Mouse (Mus musculus) heart, embryonic 14.5 days (tissue): Measurements from ENCODE around the gene Kirrel3. TPM values are rescaled to one million over a fixed set of nuclear protein-coding genes. Genes with fewer than 3 reads are reported as not detected.

Source experiments
- ATAC-seq: fragments of 200-750 bp; cut with Nextera tagmentation; 2 replicates; pipeline ENCODE4 v1.8.0; 2017; ENCODE audit warnings: low read depth, moderate TSS enrichment; ENCODE audit not compliant: insufficient number of reproducible peaks, insufficient read depth, low FRiP score
- H3K27ac ChIP-seq, 2 experiments: fragments of 200-500 bp in 1 of 2; fragments of 300-500 bp in 1 of 2; sonication (generic) in 1 of 2; replicated peaks in 1 of 2; 2 replicates each; pipeline ENCODE4 v1.5.1; 2012 to 2014; ENCODE audit warnings: low read depth in 2 of 2, low read length in 2 of 2, control low read depth in 1 of 2, mild to moderate bottlenecking in 1 of 2, mixed read lengths in 1 of 2; ENCODE audit not compliant: control insufficient read depth in 1 of 2, insufficient read depth in 1 of 2
- H3K27me3 ChIP-seq: fragments of 300-500 bp; sonication (generic); 2 replicates; pipeline ENCODE4 v1.6.1; 2014; ENCODE audit warnings: mild to moderate bottlenecking, low read length, control low read depth; ENCODE audit not compliant: control insufficient read depth, insufficient read depth
- H3K36me3 ChIP-seq: fragments of 300-500 bp; sonication (generic); 2 replicates; pipeline ENCODE4 v1.6.1; 2014; ENCODE audit warnings: mild to moderate bottlenecking, control low read depth, low read length, mixed read lengths; ENCODE audit not compliant: control insufficient read depth, insufficient read depth
- H3K4me1 ChIP-seq, 2 experiments: fragments of 200-500 bp in 1 of 2; fragments of 300-500 bp in 1 of 2; sonication (generic) in 1 of 2; 2 replicates each; pipeline ENCODE4 v1.6.1; 2012 to 2014; ENCODE audit warnings: low read length in 2 of 2, control low read depth in 1 of 2, mixed read lengths in 1 of 2; ENCODE audit not compliant: control insufficient read depth in 2 of 2, insufficient read depth in 2 of 2
- H3K4me2 ChIP-seq: fragments of 300-500 bp; sonication (generic); 2 replicates; pipeline ENCODE4 v1.6.1; 2014; ENCODE audit warnings: mild to moderate bottlenecking, low read length
- H3K4me3 ChIP-seq, 2 experiments: fragments of 200-500 bp in 1 of 2; fragments of 300-500 bp in 1 of 2; sonication (generic) in 1 of 2; 2 replicates each; pipeline ENCODE4 v1.5.1; 2012 to 2014; ENCODE audit warnings: low read length in 2 of 2, mild to moderate bottlenecking in 2 of 2, control low read depth in 1 of 2, low read depth in 1 of 2, moderate library complexity in 1 of 2; ENCODE audit not compliant: control insufficient read depth in 1 of 2, insufficient read depth in 1 of 2
- H3K9ac ChIP-seq: fragments of 300-500 bp; sonication (generic); 2 replicates; pipeline ENCODE4 v1.6.1; 2014; ENCODE audit warnings: mild to moderate bottlenecking, low read length
- H3K9me3 ChIP-seq: fragments of 300-500 bp; sonication (generic); 2 replicates; pipeline ENCODE4 v1.6.1; 2016; ENCODE audit warnings: low read length, control low read depth; ENCODE audit not compliant: control insufficient read depth
- WGBS: fragments of 180-500 bp; shearing (Covaris S2); extraction: QIAGEN DNeasy Blood & Tissue Kit; methylation state at CpG from one replicate; pipeline ENCODE4 v1.1.7; 2014; 5-methylcytosine and 5-hydroxymethylcytosine counted together
- polyA plus RNA-seq: library from polyadenylated mRNA; unstranded; fragments of >200 nt; fragmentation: Nextera tagmentation; extraction: Ambion mirVana; gene quantifications from 2 replicates; pipeline ENCODE4 v1.2.1, GENCODE M21; 2014

Kirrel3 gene
- polyA plus RNA-seq, 1 experiment from 2014 or later, result 1.0 TPM

DNA sequence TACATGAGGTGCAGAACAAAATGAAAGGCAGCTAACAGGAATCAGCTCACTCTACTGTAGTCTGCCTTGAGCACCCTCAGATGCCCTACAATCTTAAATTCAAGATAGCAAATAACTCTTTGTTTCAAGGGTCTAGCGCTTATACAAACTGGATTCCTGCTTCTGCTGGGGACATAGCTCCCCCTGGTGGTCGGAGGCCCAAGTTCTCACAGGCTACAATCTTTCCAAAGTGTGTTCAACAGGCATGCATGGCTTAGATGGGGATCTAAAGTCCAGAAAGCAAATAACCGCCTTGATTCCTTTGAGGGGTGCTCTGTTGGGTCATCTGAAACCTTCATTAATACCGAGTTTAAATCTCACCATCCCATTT is 267.1 kb downstream of the Kirrel3 start:
- WGBS, result 14% methylated on average over 4 of the region's 4 CpGs
- H3K36me3 ChIP-seq, result no peaks in the 10 kb centered on the region
- no peak for ATAC-seq
- no peaks in the 10 kb centered on the region for H3K27me3 ChIP-seq
- no peak overlapping the region for H3K4me2 ChIP-seq
- no peak overlapping the region for H3K27ac ChIP-seq
- H3K9ac ChIP-seq, result no peak overlapping the region
- H3K4me3 ChIP-seq, result no peak overlapping the region
- H3K4me1 ChIP-seq, result peaks cover 14 to 22% of the 10 kb centered on the region in 2 experiments
- H3K9me3 ChIP-seq, result no peaks in the 10 kb centered on the region

DNA sequence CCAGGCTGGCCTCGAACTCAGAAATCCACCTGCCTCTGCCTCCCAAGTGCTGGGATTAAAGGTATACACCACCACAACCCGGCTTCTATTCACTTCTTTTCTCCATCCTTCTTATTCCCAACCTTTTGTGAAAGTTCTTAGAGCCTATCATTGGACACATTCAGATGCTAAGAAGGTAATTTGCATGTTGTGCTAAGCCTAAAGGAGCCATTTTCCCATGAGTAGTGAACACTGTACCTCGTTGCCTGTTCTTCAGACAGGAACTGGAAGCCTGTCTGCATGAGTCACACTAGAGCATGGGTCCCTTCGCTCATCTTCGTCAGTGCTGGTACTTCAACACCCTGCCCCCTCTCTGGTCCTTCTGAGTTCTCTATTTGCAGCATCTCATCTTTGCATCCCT is 268.2 kb downstream of the Kirrel3 start:
- no peaks in the 10 kb centered on the region for H3K27me3 ChIP-seq
- no peaks in the 10 kb centered on the region for H3K9me3 ChIP-seq
- ATAC-seq, result no peak
- H3K9ac ChIP-seq, result no peak overlapping the region
- H3K27ac ChIP-seq, result no peak overlapping the region
- H3K4me1 ChIP-seq, result peaks cover 12 to 19% of the 10 kb centered on the region in 2 experiments
- H3K4me3 ChIP-seq, result no peak overlapping the region
- H3K4me2 ChIP-seq, result no peak overlapping the region
- 72% methylated on average over 5 of the region's 5 CpGs for WGBS
- no peaks in the 10 kb centered on the region for H3K36me3 ChIP-seq

DNA sequence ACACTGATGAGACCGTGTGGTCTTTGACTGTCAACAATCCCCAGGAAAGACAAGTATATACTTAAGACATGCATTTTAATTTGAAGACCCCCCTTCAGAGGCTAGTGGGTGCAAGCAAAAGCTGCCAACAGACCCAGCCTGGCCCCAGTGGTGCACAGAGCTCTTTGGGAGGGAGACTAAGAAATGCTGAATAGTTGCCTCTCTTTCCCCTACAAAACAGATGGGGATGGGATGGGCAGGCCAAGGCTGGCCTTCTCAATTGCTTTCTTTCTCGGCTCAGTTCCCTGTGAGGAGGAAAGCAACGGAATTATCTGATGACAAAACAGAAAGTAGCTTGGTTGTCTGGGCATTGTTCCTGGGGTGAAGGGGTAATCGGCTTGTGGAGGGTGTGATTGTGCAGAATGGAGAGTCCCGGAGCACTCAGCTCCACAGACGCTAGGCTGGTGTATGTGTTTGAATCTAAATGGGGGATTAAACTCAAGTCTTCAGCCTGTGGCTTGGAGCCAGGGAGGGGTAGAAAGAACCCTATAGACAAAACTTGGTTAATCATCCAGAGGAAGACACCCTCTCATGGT is 268.9 kb downstream of the Kirrel3 start:
- no peak overlapping the region for H3K4me3 ChIP-seq
- H3K4me2 ChIP-seq, result no peak overlapping the region
- no peak overlapping the region for H3K9ac ChIP-seq
- ATAC-seq, result no peak
- no peak overlapping the region for H3K27ac ChIP-seq
- H3K4me1 ChIP-seq, result peaks cover 9 to 13% of the 10 kb centered on the region in 2 experiments
- H3K9me3 ChIP-seq, result no peaks in the 10 kb centered on the region
- no peaks in the 10 kb centered on the region for H3K27me3 ChIP-seq
- no peaks in the 10 kb centered on the region for H3K36me3 ChIP-seq
- 65% methylated on average over 6 of the region's 6 CpGs for WGBS

- H3K27ac ChIP-seq, result no peak overlapping the region
- H3K9ac ChIP-seq, result no peak overlapping the region
- H3K9me3 ChIP-seq, result no peaks in the 10 kb centered on the region
- no peak overlapping the region for H3K4me2 ChIP-seq
- no peak overlapping the region for H3K4me3 ChIP-seq
- H3K4me1 ChIP-seq, result peaks cover 0 to 2% of the 10 kb centered on the region in 2 experiments; a peak in 2 of 4 replicates
- no peak for ATAC-seq
- no peaks in the 10 kb centered on the region for H3K36me3 ChIP-seq
- no peaks in the 10 kb centered on the region for H3K27me3 ChIP-seq
- WGBS, result 93% methylated on average over 7 of the region's 7 CpGs
Observed at GRCm38 (mm10) chr9:34756055-34756454, 270.4 kb downstream of the Kirrel3 start.

DNA sequence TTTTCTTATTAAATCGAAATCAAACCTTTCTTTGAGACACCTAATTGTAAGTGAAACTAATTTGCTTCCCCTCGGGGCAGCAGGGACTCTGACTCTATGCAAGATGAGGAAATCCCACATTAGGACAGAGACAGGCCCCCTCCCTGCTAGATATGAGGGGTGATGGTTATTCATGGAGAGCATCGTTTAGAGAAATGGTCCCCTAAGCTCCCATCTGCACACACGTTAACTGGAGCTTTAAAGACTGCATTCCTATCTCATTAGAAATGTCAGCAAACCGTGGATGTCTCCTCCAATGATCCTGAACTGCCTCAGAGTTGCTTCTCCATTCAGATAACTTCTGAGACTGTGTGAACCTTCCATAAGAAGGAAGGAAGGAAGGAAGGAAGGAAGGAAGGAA is 273.2 kb downstream of the Kirrel3 start:
- Histone ChIP-seq H3K9ac (no peak overlapping the region), H3K27me3 (no peaks in the 10 kb centered on the region), H3K9me3 (no peaks in the 10 kb centered on the region), H3K4me1 (no peaks in the 10 kb centered on the region), H3K4me3 (no peak overlapping the region), H3K36me3 (no peaks in the 10 kb centered on the region), H3K27ac (no peak overlapping the region), H3K4me2 (no peak overlapping the region)
- no peak for ATAC-seq
- 50% methylated on average over 5 of the region's 5 CpGs for WGBS

DNA sequence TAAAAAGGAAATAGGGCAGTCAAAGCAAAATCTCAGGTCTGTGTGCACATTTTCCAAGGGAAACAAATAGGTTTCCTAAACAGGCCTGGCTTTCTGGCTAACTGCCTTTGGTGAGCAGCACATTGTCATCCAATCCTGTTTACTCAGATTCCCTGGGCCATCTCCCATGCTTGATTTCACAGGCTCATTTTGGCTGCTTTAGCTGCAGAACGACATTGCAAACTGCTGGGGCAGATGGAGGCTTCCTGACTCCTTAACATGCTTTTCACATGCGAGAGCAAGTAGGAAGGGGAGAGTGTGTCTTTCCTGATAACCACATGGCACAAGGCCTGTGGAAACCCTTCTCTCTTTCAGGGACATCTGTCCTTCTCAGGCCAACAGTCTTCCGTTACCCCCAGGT is 274.8 kb downstream of the Kirrel3 start:
- ATAC-seq, result no peak
- Histone ChIP-seq H3K4me3 (no peak overlapping the region), H3K9ac (no peak overlapping the region), H3K4me2 (no peak overlapping the region), H3K36me3 (no peaks in the 10 kb centered on the region), H3K9me3 (no peaks in the 10 kb centered on the region), H3K27me3 (no peaks in the 10 kb centered on the region), H3K27ac (no peak overlapping the region), H3K4me1 (no peaks in the 10 kb centered on the region)
- WGBS, result 61% methylated on average over 3 of the region's 3 CpGs

- Histone ChIP-seq H3K4me3 (no peak overlapping the region), H3K9ac (no peak overlapping the region), H3K4me2 (no peak overlapping the region), H3K36me3 (no peaks in the 10 kb centered on the region), H3K27me3 (no peaks in the 10 kb centered on the region), H3K9me3 (peaks cover 6% of the 10 kb centered on the region; the same call in 1 of the 2 replicates), H3K27ac (no peak overlapping the region), H3K4me1 (no peaks in the 10 kb centered on the region)
- 68% methylated on average over 6 of the region's 7 CpGs for WGBS
- no peak for ATAC-seq
Observed at GRCm38 (mm10) chr9:34766792-34767623, 281.3 kb downstream of the Kirrel3 start.
